Mouse (Mus musculus) lung, postnatal 36 days (tissue): ENCODE results near the gene Med15.
"Not testable (repeated sequence)": the region's sequence is repeated elsewhere in the genome, so short reads cannot be mapped to it uniquely, and the experiment has no call there.

Source experiments
- DNase-seq: peaks from one replicate; pipeline ENCODE4 v3.0.0; 2022; ENCODE audit warnings: mixed read lengths

Med15 gene

GRCm38 (mm10) chr16:17614740-17615139 is 118.0 kb downstream of the Med15 start:
- DNase-seq, result not testable (repeated sequence)

GRCm38 (mm10) chr16:17611383-17611782 is 121.3 kb downstream of the Med15 start:
- no peak for DNase-seq

- DNase-seq, result no peak
Measured at GRCm38 (mm10) chr16:17605684-17606083, 127.0 kb downstream of the Med15 start.

GRCm38 (mm10) chr16:17604941-17605340 is 127.8 kb downstream of the Med15 start:
- no peak for DNase-seq
